Mouse (Mus musculus) MEL (cell line): Measurements from ENCODE around the gene Macrod1.

Experiments
- CTCF ChIP-seq, 3 experiments: IDR thresholded peaks in 2 of 3; conservative IDR thresholded peaks in 1 of 3; 2 replicates each; pipeline ENCODE4 v1.5.1; 2011 to 2012; ENCODE audit warnings: low read length in 3 of 3, low read depth in 2 of 3, mild to moderate bottlenecking in 2 of 3, improper control_type of control experiment in 1 of 3, inconsistent platforms in 1 of 3, mixed read lengths in 1 of 3, moderate library complexity in 1 of 3; ENCODE audit not compliant: control insufficient read depth in 1 of 3, insufficient read depth in 1 of 3, poor library complexity in 1 of 3, severe bottlenecking in 1 of 3
- E2F4 ChIP-seq: IDR thresholded peaks from 2 replicates; pipeline ENCODE4 v1.6.1; 2011; ENCODE audit warnings: low read depth, low read length, improper control_type of control experiment, borderline replicate concordance
- EP300 ChIP-seq, 2 experiments: IDR thresholded peaks; 2 replicates each; pipeline ENCODE4 v1.6.1; 2011; ENCODE audit warnings: improper control_type of control experiment in 2 of 2, low read length in 2 of 2, low read depth in 1 of 2, mild to moderate bottlenecking in 1 of 2
- GATA1 ChIP-seq: IDR thresholded peaks from 2 replicates; pipeline ENCODE4 v1.6.1; 2011; ENCODE audit warnings: low read depth, low read length, improper control_type of control experiment
- HCFC1 ChIP-seq: IDR thresholded peaks from 2 replicates; pipeline ENCODE4 v1.6.1; 2012; ENCODE audit warnings: low read depth, mild to moderate bottlenecking, inconsistent platforms, low read length, improper control_type of control experiment, moderate library complexity
- KAT2A ChIP-seq: conservative IDR thresholded peaks from 2 replicates; pipeline ENCODE4 v1.6.1; 2012; ENCODE audit warnings: low read depth, low read length, improper control_type of control experiment, inconsistent platforms
- MXI1 ChIP-seq: IDR thresholded peaks from 2 replicates; pipeline ENCODE4 v1.6.1; 2011; ENCODE audit warnings: mild to moderate bottlenecking, low read depth, low read length, improper control_type of control experiment
- POLR2A ChIP-seq, 2 experiments: IDR thresholded peaks; 2 replicates each; pipeline ENCODE4 v1.6.1; 2011 to 2012; ENCODE audit warnings: low read length in 2 of 2, mild to moderate bottlenecking in 2 of 2, control low read depth in 1 of 2, improper control_type of control experiment in 1 of 2, low read depth in 1 of 2, moderate library complexity in 1 of 2; ENCODE audit not compliant: control insufficient read depth in 1 of 2, insufficient read depth in 1 of 2, poor library complexity in 1 of 2
- RAD21 ChIP-seq: IDR thresholded peaks from 2 replicates; pipeline ENCODE4 v1.6.1; 2011; ENCODE audit warnings: mild to moderate bottlenecking, low read depth, low read length, improper control_type of control experiment
- RCOR1 ChIP-seq: IDR thresholded peaks from 2 replicates; pipeline ENCODE4 v1.6.1; 2012; ENCODE audit warnings: low read depth, mild to moderate bottlenecking, inconsistent platforms, low read length, improper control_type of control experiment
- SIN3A ChIP-seq: IDR thresholded peaks from 2 replicates; pipeline ENCODE4 v1.6.1; 2012; ENCODE audit warnings: low read length, improper control_type of control experiment, inconsistent platforms
- USF1 ChIP-seq: IDR thresholded peaks from 2 replicates; pipeline ENCODE4 v1.6.1; 2014; ENCODE audit warnings: low read depth, mild to moderate bottlenecking, inconsistent platforms, low read length, improper control_type of control experiment, moderate library complexity

- no peak for TF ChIP-seq SIN3A
- no peak for TF ChIP-seq EP300 (IDR thresholded peaks at IDR 0.05; ENCODE audit: low read depth in 1 of 2, low read length in 2 of 2)
- TF ChIP-seq RCOR1 = no peak
- TF ChIP-seq CTCF (IDR thresholded peaks at IDR 0.05 in 2 of 3, conservative IDR thresholded peaks at IDR 0.05 in 1 of 3; ENCODE audit: control insufficient read depth in 1 of 3, insufficient read depth in 1 of 3, low read depth in 2 of 3, low read length in 3 of 3, poor library complexity in 1 of 3, severe bottlenecking in 1 of 3) = no peak
- no peak for TF ChIP-seq HCFC1
- TF ChIP-seq E2F4 = no peak
- TF ChIP-seq KAT2A = no peak
- no peak for TF ChIP-seq MXI1
- TF ChIP-seq GATA1 = no peak
- no peak for TF ChIP-seq USF1
- TF ChIP-seq POLR2A (IDR thresholded peaks at IDR 0.05; ENCODE audit: control insufficient read depth in 1 of 2, insufficient read depth in 1 of 2, low read depth in 1 of 2, low read length in 2 of 2, poor library complexity in 1 of 2) = no peak
- no peak for TF ChIP-seq RAD21
These were observed 50.6 kb downstream of the Macrod1 start for GRCm38 (mm10) chr19:7107174-7107573.
